Mouse (Mus musculus): ENCODE measurements at regions not wholly inside any gene's neighbourhood (a gene's known extent, or its start where the extent isn't known, plus 50 kb on each side); places are given as distances from the start of the nearest gene placed in this dataset.
A peak's percentile ranks its signal among the peaks of the same experiment; 100 is the strongest.
"Not testable (repeated sequence)": the region's sequence is repeated elsewhere in the genome, so short reads cannot be mapped to it uniquely, and the experiment has no call there.

DNA sequence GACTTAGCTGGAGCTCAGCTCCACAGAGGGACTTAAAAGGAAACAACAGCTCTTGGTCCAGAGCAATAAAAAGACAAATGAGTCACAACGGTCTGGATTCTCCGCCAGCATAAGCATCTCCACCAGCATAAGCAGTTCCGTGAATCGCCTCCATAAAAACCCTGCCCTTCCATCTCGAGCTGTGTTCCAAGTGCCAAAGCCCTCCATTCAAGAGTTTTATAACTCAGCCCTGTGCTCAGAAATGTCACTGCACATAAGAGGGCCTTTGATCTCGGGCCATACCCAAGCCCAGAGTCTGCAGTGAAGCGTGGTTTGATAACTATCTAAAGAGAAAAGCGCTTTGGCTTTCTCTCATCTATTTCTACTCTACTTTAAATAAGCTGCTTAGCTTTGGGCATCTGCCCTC is 70.8 kb upstream of the Akap13 start:
- H3K27ac ChIP-seq: no peak overlapping the region
- no peak overlapping the region for H3K4me2 ChIP-seq
- 45% methylated on average over 8 of the region's 8 CpGs for WGBS
- H3K4me1 ChIP-seq: no peaks in the 10 kb centered on the region
- ATAC-seq: no peak
- no peaks in the 10 kb centered on the region for H3K36me3 ChIP-seq (ENCODE audit: poor library complexity, severe bottlenecking)
- H3K9ac ChIP-seq: no peak overlapping the region
- H3K27me3 ChIP-seq: no peaks in the 10 kb centered on the region
- H3K4me3 ChIP-seq: no peak overlapping the region
- H3K9me3 ChIP-seq (replicated peaks): no peaks in the 10 kb centered on the region

DNA sequence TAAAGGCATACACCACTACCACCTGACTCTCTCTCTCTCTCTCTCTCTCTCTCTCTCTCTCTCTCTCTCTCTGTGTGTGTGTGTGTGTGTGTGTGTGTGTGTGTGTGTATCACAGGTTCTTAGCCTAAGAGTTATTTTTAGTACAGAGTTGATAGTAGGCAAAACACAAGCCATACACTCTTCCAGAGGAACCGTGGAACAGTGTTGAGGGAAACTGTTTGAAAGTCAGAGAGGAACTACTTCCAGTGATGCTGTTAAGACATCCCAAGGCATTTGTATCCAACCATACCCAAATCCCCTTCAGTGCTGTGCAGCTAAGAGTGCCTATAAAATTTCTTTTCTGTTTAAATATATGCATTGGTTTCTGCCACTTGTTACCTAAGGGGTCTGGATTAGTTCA is 68.3 kb upstream of the Akap13 start:
- no peaks in the 10 kb centered on the region for H3K27me3 ChIP-seq
- 97% methylated on average over 1 of the region's 1 CpGs for WGBS
- no peaks in the 10 kb centered on the region for H3K4me1 ChIP-seq
- H3K9ac ChIP-seq: no peak overlapping the region
- ATAC-seq: no peak
- no peak overlapping the region for H3K4me3 ChIP-seq
- H3K4me2 ChIP-seq: no peak overlapping the region
- no peak overlapping the region for H3K27ac ChIP-seq
- no peaks in the 10 kb centered on the region for H3K9me3 ChIP-seq (replicated peaks)
- no peaks in the 10 kb centered on the region for H3K36me3 ChIP-seq (ENCODE audit: poor library complexity, severe bottlenecking)

DNA sequence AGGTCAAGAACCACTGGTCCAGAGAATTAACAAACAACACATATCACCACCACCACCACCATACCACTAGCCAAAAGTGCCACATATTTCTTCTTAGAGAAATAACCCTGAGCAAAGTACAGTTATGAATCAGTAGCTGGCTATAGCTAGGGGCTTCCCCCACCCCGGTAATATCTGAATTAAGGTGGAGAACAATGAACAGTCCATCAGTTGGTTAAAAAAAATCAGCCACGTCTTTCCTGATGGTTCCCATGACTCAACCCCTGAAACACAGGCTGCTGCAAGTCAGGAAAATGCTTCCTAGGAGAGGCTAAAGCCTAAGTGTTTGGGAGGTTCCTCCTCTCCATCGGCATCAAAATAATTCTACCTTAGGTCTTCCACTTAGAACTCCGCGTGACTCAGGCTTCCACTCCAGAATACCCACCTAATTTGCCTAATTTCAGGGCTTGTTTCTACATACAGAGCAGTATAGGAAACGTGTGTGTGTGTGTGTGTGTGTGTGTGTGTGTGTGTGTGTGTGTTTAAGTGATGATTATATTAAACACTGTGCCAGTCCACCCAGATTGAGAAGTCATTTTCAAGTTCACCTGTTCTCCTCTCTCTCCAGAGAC is 67.4 kb upstream of the Akap13 start:
- Histone ChIP-seq H3K4me1 (no peaks in the 10 kb centered on the region), H3K36me3 (ENCODE audit: poor library complexity, severe bottlenecking) (no peaks in the 10 kb centered on the region), H3K4me3 (no peak overlapping the region), H3K4me2 (no peak overlapping the region), H3K9me3 (replicated peaks) (no peaks in the 10 kb centered on the region), H3K27me3 (no peaks in the 10 kb centered on the region), H3K27ac (no peak overlapping the region), H3K9ac (no peak overlapping the region)
- no peak for ATAC-seq
- WGBS: 82% methylated on average over 6 of the region's 6 CpGs

DNA sequence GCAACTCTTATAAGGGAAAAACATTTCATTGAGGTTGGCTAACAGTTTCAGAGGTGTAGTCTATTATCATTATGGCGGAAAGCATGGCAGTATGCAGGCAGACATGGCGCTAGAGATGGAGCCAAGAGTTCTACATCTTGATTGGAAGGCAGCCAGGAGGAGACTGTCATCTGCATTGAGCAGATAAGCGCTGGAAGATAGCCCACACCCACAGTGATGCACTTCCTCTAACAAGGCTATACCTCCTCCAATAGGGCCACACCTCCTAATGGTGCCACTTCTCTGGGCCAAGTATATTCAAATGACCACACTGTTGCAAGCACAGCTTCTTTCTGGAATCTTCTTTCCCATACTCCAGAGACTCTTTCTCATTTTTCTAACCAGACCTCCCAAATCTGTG is 65.2 kb upstream of the Akap13 start:
- 87% methylated on average over 3 of the region's 3 CpGs for WGBS
- no peaks in the 10 kb centered on the region for H3K9me3 ChIP-seq (replicated peaks)
- no peak overlapping the region for H3K27ac ChIP-seq
- H3K36me3 ChIP-seq (ENCODE audit: poor library complexity, severe bottlenecking): no peaks in the 10 kb centered on the region
- H3K4me1 ChIP-seq: no peaks in the 10 kb centered on the region
- no peak for ATAC-seq
- H3K9ac ChIP-seq: no peak overlapping the region
- no peaks in the 10 kb centered on the region for H3K27me3 ChIP-seq
- no peak overlapping the region for H3K4me2 ChIP-seq
- H3K4me3 ChIP-seq: no peak overlapping the region

DNA sequence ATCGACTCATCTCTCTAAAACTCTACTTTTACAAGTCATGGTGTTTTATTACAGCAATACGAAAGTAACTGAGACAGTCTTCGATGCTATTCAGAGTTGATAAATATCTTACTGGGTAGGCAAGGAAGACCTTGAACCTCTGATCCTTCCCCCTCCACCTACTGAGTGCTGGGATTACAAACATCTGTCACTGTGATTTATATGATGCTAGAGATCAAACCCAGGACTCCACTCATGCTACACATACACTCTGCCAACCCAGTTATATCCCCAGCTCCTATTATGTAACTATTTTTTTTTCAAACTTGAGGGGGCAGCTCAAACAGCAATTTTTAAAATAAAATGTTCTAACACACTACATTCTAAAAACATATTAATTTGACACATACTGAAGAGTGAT is 62.6 kb upstream of the Akap13 start:
- 94% methylated on average over 3 of the region's 3 CpGs for whole genome bisulfite sequencing
- Histone ChIP-seq H3K36me3 (ENCODE audit: poor library complexity, severe bottlenecking) (no peaks in the 10 kb centered on the region), H3K27me3 (no peaks in the 10 kb centered on the region), H3K4me2 (no peak overlapping the region), H3K4me3 (no peak overlapping the region), H3K9me3 (replicated peaks) (no peaks in the 10 kb centered on the region), H3K9ac (no peak overlapping the region), H3K27ac (no peak overlapping the region), H3K4me1 (peaks cover 6% of the 10 kb centered on the region)
- ATAC-seq: no peak

DNA sequence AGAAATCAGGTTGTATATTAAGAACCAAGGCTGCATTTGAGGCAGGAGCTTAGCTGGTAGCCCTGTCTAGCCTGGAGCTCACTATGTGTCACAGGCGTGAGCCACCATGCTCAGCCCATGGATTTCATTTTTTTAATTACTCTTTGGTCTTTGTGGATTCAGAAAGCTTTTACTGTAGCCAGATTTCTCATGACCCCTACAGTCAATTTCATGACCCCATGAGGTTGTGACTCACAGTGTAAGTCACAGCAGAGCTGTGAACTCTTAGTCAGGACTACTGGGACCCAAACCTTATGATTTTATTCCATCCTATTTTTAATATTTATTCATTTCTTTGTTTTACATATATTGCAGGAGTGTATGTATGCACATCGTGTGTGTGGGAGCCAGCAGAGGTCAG is 61.9 kb upstream of the Akap13 start:
- Histone ChIP-seq H3K9me3 (replicated peaks) (no peaks in the 10 kb centered on the region), H3K4me2 (no peak overlapping the region), H3K4me1 (peaks cover 6% of the 10 kb centered on the region), H3K36me3 (ENCODE audit: poor library complexity, severe bottlenecking) (no peaks in the 10 kb centered on the region), H3K27ac (no peak overlapping the region), H3K4me3 (no peak overlapping the region), H3K9ac (no peak overlapping the region), H3K27me3 (no peaks in the 10 kb centered on the region)
- 91% methylated on average over 2 of the region's 2 CpGs for WGBS
- no peak for ATAC-seq

DNA sequence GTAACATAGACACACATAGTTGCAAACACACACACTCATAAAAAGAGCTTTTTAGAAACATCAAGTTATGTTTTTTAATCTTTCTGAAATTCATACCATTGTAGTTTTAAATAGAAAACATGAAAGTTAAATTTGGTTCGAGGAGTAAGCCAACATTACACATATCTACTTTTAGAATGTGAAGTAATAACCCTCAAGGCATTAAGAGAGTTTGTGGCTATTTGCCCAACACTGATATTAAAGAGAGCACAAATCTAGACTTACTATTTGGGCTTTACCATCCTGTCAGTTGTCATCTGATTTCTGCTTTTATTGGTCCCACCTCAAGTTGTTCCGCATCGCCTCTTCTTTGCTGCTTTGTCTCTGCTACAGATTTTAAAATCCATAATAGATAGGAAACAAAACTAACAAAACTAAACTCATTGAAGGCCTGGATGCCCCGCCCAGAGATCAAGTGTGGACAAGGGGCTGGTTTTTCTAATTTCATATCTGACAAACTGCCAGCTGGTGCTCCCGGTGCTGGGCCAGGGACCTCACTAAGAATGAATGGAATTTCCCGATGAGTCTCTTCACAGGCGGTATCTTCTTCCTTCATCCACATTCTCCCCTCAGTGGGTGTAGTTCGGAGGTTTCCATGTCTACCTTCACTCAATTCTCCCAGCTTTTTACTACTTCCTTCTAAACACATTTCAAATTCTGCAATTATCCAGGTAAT is 60.3 kb upstream of the Akap13 start:
- no peak for ATAC-seq

DNA sequence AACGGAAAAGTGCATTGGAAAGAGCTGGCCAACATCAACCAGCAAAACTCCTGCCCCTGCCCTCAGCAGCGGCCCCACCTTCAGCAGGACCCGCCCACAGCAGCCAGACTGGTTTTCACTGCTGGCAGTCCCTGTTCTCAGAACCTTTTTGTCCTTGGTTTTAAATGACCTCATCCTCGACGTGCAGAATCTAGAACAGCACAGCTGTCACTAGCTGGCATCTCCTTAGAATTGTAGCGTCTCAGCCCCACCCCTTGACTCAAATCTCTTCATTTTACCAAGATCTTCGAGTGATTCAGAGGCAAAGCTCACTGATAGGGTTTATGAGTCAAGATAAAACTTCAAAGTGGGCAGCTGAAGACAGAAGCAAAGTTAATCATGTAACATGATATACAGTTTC is 57.8 kb upstream of the Akap13 start:
- 25% methylated on average over 7 of the region's 7 CpGs for WGBS
- Histone ChIP-seq H3K27me3 (no peaks in the 10 kb centered on the region), H3K9me3 (replicated peaks) (no peaks in the 10 kb centered on the region), H3K9ac (no peak overlapping the region), H3K4me1 (peaks cover 6% of the 10 kb centered on the region), H3K4me3 (no peak overlapping the region), H3K27ac (no peak overlapping the region), H3K4me2 (no peak overlapping the region), H3K36me3 (ENCODE audit: poor library complexity, severe bottlenecking) (no peaks in the 10 kb centered on the region)
- ATAC-seq: no peak

More for the DNA sequence above, 60.3 kb upstream of the Akap13 start:
- no peaks in the 10 kb centered on the region for H3K9me3 ChIP-seq (replicated peaks)
- H3K36me3 ChIP-seq (ENCODE audit: poor library complexity, severe bottlenecking): no peaks in the 10 kb centered on the region
- no peak overlapping the region for H3K4me3 ChIP-seq
- no peak overlapping the region for H3K9ac ChIP-seq
- WGBS: 87% methylated on average over 8 of the region's 8 CpGs
- no peak overlapping the region for H3K27ac ChIP-seq
- H3K4me1 ChIP-seq: peaks cover 6% of the 10 kb centered on the region
- H3K4me2 ChIP-seq: no peak overlapping the region
- no peaks in the 10 kb centered on the region for H3K27me3 ChIP-seq

DNA sequence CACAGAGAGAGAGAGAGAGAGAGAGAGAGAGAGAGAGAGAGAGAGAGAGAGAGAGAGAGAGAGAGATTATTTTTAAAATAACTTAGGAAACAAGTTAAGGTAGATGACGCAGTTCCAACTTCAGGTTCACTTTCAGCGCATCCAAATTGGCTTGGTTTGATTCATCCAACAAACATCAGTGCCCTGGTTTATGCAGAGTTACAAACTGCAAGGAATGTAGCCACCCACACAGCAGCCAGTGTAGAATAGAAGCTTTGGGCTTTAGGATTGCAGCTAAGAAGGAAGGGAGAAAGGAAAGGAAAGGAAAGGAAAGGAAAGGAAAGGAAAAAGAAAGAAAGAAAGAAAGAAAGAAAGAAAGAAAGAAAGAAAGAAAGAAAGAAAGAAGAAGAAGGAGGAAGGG is 56.9 kb upstream of the Akap13 start:
- H3K9ac ChIP-seq; H3K4me2 ChIP-seq; ATAC-seq; H3K9me3 ChIP-seq (replicated peaks); H3K4me1 ChIP-seq; H3K27me3 ChIP-seq; H3K36me3 ChIP-seq (ENCODE audit: poor library complexity, severe bottlenecking); H3K4me3 ChIP-seq; H3K27ac ChIP-seq: not testable (repeated sequence)
- WGBS: 91% methylated on average over 2 of the region's 2 CpGs

DNA sequence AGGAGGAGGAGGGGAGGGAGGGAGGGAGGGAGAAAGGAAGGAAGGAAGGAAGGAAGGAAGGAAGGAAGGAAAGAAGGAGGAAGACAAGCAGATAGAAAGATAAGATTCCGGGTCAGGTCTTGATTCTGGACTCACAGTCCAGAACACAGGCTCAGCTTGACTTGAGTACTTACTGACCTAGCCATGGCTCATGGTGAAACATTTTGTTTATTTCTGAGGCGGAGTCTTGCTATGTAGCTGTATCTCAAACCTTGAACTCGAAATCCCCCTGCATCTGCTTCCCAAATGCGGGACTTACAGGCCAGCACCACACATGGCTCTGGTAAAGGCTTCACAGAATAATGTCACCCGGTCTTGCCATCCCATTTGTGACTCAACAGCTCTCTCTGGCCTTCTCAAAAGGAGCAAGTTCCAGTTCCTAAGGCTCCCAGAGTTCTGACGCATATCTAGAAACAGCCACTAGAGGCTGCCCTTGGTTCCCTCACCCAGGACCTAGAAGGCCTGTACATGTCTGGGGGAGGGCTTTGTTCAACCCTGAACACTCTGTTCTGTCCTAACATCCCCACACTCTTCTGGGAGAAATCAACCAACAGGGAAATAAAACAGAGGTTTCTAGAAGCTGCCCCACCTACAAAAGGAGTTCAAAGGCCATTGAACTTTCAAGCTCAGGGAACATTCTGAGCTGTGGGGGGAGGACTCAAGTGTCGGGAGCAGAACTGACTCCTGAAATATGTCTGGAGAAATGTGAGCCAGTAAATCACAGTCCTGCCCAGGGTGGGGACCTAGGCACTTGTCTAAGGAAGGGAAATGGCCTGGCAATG is 56.2 kb upstream of the Akap13 start:
- Histone ChIP-seq H3K9me3 (replicated peaks) (no peaks in the 10 kb centered on the region), H3K27ac (no peak overlapping the region), H3K4me3 (no peak overlapping the region), H3K9ac (no peak overlapping the region), H3K4me2 (no peak overlapping the region), H3K36me3 (ENCODE audit: poor library complexity, severe bottlenecking) (no peaks in the 10 kb centered on the region), H3K27me3 (no peaks in the 10 kb centered on the region), H3K4me1 (peaks cover 6% of the 10 kb centered on the region)
- peak; percentile 45; the same call in 1 of the 2 replicates for ATAC-seq
- WGBS: 57% methylated on average over 7 of the region's 7 CpGs

DNA sequence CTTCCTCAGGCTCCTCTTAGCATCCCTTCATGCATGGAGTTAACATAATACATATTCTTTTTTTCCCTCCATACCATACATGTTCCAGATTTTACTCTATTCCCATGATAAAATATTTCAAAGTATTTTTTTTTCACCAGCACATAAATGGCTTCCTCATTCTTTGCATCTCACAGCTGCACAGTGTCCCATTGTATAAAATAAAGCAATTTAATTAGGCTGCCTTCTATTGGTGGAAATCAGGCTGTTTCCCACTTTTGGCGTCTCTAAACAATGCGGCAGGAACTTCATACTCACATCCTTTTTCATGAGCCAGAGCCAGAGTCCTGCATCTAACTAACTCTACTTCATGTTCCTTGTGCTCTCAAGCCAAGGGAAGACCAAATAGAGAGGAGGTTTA is 54.9 kb upstream of the Akap13 start:
- peaks cover 6% of the 10 kb centered on the region for H3K4me1 ChIP-seq
- H3K36me3 ChIP-seq (ENCODE audit: poor library complexity, severe bottlenecking): no peaks in the 10 kb centered on the region
- H3K9ac ChIP-seq: no peak overlapping the region
- no peaks in the 10 kb centered on the region for H3K9me3 ChIP-seq (replicated peaks)
- no peak overlapping the region for H3K27ac ChIP-seq
- 0 out of 2 replicates have a peak, but pooled peaks have one; percentile 21 for ATAC-seq
- 41% methylated on average over 2 of the region's 2 CpGs for WGBS
- no peak overlapping the region for H3K4me3 ChIP-seq
- no peaks in the 10 kb centered on the region for H3K27me3 ChIP-seq
- no peak overlapping the region for H3K4me2 ChIP-seq

DNA sequence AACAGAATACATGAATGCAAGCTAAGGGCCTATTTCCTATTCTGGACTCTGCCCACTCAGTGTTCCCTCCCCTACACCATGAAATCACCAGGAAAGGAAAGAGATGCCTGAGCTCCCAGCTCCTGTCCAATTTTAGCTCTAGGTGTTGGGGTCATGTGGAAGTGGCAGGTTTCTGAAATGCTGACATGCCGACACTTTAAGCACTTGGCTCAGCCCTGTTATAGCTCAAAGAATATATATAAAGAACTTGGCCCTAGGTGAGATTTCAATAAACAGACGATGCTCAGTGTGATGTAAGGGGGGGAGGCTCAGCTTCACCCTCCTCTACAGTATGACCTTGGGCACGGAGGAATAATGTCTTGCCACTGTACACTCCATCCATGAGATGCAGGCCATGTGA is 50.4 kb upstream of the Akap13 start:
- H3K4me1 ChIP-seq: no peaks in the 10 kb centered on the region
- H3K9me3 ChIP-seq (replicated peaks): no peaks in the 10 kb centered on the region
- no peak overlapping the region for H3K9ac ChIP-seq
- H3K36me3 ChIP-seq (ENCODE audit: poor library complexity, severe bottlenecking): no peaks in the 10 kb centered on the region
- no peak overlapping the region for H3K4me3 ChIP-seq
- H3K4me2 ChIP-seq: no peak overlapping the region
- WGBS: 83% methylated on average over 3 of the region's 3 CpGs
- no peak overlapping the region for H3K27ac ChIP-seq
- H3K27me3 ChIP-seq: no peaks in the 10 kb centered on the region
- no peak for ATAC-seq

Data from forebrain, embryonic 13.5 days (tissue).